Mouse (Mus musculus): ENCODE results near the gene Oas1h. TPM values are rescaled to one million over a fixed set of nuclear protein-coding genes. Genes with fewer than 3 reads are reported as not detected.

Oas1h gene
- not detected in 2 replicates for polyA plus RNA-seq (2015; fragmentation: Nextera tagmentation; extraction: Ambion mirVana)

DNA sequence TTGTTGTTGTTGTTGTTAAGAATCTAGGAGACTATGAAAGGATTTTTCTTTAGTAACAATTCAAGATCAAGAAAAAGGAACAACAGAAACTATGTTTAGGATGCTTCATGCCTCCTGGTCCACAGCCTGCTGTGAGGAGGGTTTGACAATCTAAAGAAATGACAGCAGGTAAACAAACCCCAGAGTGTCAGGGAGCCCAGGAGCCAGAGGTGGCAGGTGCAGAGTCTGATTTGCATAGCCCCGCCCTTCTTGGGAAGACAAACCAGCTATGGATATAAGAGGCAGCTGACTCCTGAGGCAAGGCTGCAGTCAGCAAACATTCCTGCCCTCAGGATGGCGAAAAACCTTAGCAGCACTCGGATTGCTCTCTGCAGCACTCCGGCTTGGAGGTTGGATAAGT, at the start of gene Oas1h:
Gene Oas1h, plus strand, starts transcription at position 301 of the 400 bp plus-strand sequence.
- H3K27ac ChIP-seq (ENCODE audit: low read depth, low read length) = no peak within 1 kb of the TSS
- no peak within 1 kb of the TSS for H3K9ac ChIP-seq (ENCODE audit: low read depth, low read length)
- 51% methylated on average over 4 of the region's 4 CpGs for WGBS
- H3K4me1 ChIP-seq (ENCODE audit: control insufficient read depth, insufficient read depth, low read depth, low read length) = no peaks in the 10 kb centered on the region
- H3K27me3 ChIP-seq (replicated peaks; ENCODE audit: control insufficient read depth, insufficient read depth, low read length) = no peaks in the 10 kb centered on the region
- ATAC-seq = no peak
- no peak within 1 kb of the TSS for H3K4me2 ChIP-seq (ENCODE audit: low read length)
- H3K9me3 ChIP-seq (ENCODE audit: control insufficient read depth, low read length) = no peaks in the 10 kb centered on the region
- no peaks in the 10 kb centered on the region for H3K36me3 ChIP-seq (ENCODE audit: control insufficient read depth, insufficient read depth, low read length)
- no peak within 1 kb of the TSS for H3K4me3 ChIP-seq (ENCODE audit: low read length)

DNA sequence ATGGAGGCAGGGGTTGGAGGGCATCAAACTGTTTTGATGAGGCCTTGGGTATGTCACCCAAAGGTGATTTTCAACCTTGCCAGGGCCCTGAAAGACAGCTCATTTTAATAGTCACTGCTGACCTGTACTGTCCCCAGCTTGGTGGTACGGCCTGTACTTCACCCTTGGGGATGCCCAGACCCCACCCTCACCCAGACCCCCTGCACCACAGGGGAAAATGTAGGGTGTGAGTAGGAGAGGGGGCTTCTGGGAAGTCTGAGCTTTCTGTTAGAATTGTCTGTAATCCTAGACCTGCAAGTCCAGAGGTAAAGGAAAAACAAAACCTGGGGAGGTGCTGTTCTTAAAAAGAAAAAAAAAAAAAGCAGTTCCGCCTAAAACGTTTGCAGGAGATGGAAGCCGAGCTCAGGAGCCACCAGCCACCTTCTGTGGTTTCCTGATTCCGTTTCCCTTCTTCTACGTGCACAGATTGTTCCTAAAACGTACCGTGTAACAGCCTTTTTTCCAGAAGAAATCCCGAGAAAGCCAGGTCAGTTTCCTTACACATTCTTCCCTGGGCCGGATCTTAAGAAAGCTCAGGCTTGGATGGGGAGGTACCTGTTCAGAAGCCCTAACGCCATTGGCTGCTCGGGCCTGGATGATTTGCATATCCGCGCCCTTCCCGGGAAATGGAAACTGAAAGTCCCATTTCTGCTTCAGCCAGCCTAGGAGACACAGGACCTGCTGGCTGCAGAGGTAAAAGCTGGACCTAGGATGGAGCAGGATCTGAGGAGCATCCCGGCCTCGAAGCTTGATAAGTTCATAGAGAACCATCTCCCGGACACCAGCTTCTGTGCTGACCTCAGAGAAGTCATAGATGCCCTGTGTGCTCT, 49.0 kb upstream of the Oas1h start, which contains the start of gene Oas1c:
Gene Oas1c, minus strand, starts transcription at position 564 of the 869 bp plus-strand sequence.
- Histone ChIP-seq H3K9ac (ENCODE audit: low read depth, low read length) (peak within 1 kb of the TSS; percentile 28), H3K4me1 (ENCODE audit: control insufficient read depth, insufficient read depth, low read depth, low read length) (peaks cover 7% of the 10 kb centered on the region), H3K27ac (ENCODE audit: low read depth, low read length) (peak within 1 kb of the TSS; percentile 77), H3K36me3 (ENCODE audit: control insufficient read depth, insufficient read depth, low read length) (no peaks in the 10 kb centered on the region), H3K4me2 (ENCODE audit: low read length) (peak within 1 kb of the TSS; percentile 51), H3K27me3 (replicated peaks; ENCODE audit: control insufficient read depth, insufficient read depth, low read length) (no peaks in the 10 kb centered on the region), H3K4me3 (ENCODE audit: low read length) (peak within 1 kb of the TSS; percentile 29), H3K9me3 (ENCODE audit: control insufficient read depth, low read length) (no peaks in the 10 kb centered on the region)
- ATAC-seq = peak; percentile 94
- 3% methylated on average over 18 of the region's 18 CpGs for WGBS

DNA sequence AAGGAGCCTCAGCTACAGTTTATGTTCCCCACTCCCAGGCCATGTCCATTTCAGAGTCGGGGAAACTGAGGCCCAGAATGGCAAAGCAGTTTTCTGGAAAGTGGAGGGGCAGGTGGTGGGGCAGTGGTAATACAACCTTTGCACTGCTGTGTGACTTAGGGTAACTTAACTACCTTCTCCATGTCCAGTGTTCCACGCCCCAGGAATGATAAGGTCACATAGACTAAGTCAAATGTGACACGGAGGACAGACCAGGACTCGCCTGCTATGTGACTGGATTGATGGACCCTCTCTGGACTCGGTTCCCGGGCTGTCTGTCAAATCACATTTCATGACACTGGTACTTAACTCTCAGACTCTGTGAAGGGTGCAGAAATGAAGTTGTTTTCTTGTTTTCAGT, 48.2 kb upstream of the Oas1h start:
- H3K4me2 ChIP-seq (ENCODE audit: low read length) = peak overlapping the region; percentile 51

GRCm38 (mm10) chr5:120815949-120816348, 45.3 kb upstream of the Oas1h start:
- ATAC-seq = no peak
- H3K4me2 ChIP-seq (ENCODE audit: low read length) = no peak overlapping the region
- H3K9me3 ChIP-seq (ENCODE audit: control insufficient read depth, low read length) = peaks cover 13% of the 10 kb centered on the region
- WGBS = 68% methylated on average over 3 of the region's 3 CpGs
- no peaks in the 10 kb centered on the region for H3K27me3 ChIP-seq (replicated peaks; ENCODE audit: control insufficient read depth, insufficient read depth, low read length)
- H3K36me3 ChIP-seq (ENCODE audit: control insufficient read depth, insufficient read depth, low read length) = no peaks in the 10 kb centered on the region
- no peak overlapping the region for H3K27ac ChIP-seq (ENCODE audit: low read depth, low read length)
- peaks cover 7% of the 10 kb centered on the region for H3K4me1 ChIP-seq (ENCODE audit: control insufficient read depth, insufficient read depth, low read depth, low read length)
- H3K4me3 ChIP-seq (ENCODE audit: low read length) = no peak overlapping the region
- no peak overlapping the region for H3K9ac ChIP-seq (ENCODE audit: low read depth, low read length)

More for the DNA sequence above, 48.2 kb upstream of the Oas1h start:
- Histone ChIP-seq H3K9me3 (ENCODE audit: control insufficient read depth, low read length) (no peaks in the 10 kb centered on the region), H3K4me3 (ENCODE audit: low read length) (no peak overlapping the region; the same call in 1 of the 2 replicates), H3K36me3 (ENCODE audit: control insufficient read depth, insufficient read depth, low read length) (no peaks in the 10 kb centered on the region), H3K4me1 (ENCODE audit: control insufficient read depth, insufficient read depth, low read depth, low read length) (peaks cover 7% of the 10 kb centered on the region), H3K27ac (ENCODE audit: low read depth, low read length) (no peak overlapping the region), H3K27me3 (replicated peaks; ENCODE audit: control insufficient read depth, insufficient read depth, low read length) (no peaks in the 10 kb centered on the region), H3K9ac (ENCODE audit: low read depth, low read length) (peak overlapping the region; percentile 28)
- ATAC-seq = no peak
- 81% methylated on average over 6 of the region's 6 CpGs for WGBS

DNA sequence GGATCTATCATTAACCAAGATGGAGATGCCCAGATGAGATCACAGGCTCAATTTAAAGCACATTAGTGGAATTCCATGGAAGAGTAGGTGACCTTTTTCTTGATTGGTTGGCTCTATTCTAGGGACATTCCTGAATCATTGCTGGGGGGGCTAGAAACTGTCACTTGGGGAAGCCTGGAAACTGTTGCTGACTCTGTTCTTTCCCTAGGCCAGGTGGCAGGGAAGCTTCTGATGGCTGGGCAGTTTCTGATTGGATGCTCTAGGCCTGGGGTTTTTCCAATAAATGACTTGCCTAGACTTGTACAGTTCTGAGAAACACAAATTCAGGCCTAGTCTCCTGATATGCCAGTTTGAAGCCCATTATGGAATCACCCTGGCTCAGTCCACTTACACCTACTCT, 42.2 kb upstream of the Oas1h start:
- H3K9me3 ChIP-seq (ENCODE audit: control insufficient read depth, low read length) = peaks cover 13% of the 10 kb centered on the region

GRCm38 (mm10) chr5:120831031-120831430, 30.2 kb upstream of the Oas1h start:
- no peaks in the 10 kb centered on the region; the same call in 1 of the 2 replicates for H3K4me1 ChIP-seq (ENCODE audit: control insufficient read depth, insufficient read depth, low read depth, low read length)
- H3K4me3 ChIP-seq (ENCODE audit: low read length) = no peak overlapping the region
- H3K9me3 ChIP-seq (ENCODE audit: control insufficient read depth, low read length) = no peaks in the 10 kb centered on the region
- no peak for ATAC-seq
- 91% methylated on average over 4 of the region's 4 CpGs for WGBS
- no peaks in the 10 kb centered on the region for H3K36me3 ChIP-seq (ENCODE audit: control insufficient read depth, insufficient read depth, low read length)
- H3K4me2 ChIP-seq (ENCODE audit: low read length) = no peak overlapping the region
- H3K27me3 ChIP-seq (replicated peaks; ENCODE audit: control insufficient read depth, insufficient read depth, low read length) = peaks cover 2% of the 10 kb centered on the region; the same call in 1 of the 2 replicates
- no peak overlapping the region for H3K9ac ChIP-seq (ENCODE audit: low read depth, low read length)
- no peak overlapping the region for H3K27ac ChIP-seq (ENCODE audit: low read depth, low read length)

More for the DNA sequence above, 42.2 kb upstream of the Oas1h start:
- H3K4me3 ChIP-seq (ENCODE audit: low read length) = no peak overlapping the region
- H3K36me3 ChIP-seq (ENCODE audit: control insufficient read depth, insufficient read depth, low read length) = no peaks in the 10 kb centered on the region
- no peaks in the 10 kb centered on the region for H3K27me3 ChIP-seq (replicated peaks; ENCODE audit: control insufficient read depth, insufficient read depth, low read length)
- H3K4me1 ChIP-seq (ENCODE audit: control insufficient read depth, insufficient read depth, low read depth, low read length) = no peaks in the 10 kb centered on the region
- no peak overlapping the region for H3K27ac ChIP-seq (ENCODE audit: low read depth, low read length)
- H3K4me2 ChIP-seq (ENCODE audit: low read length) = no peak overlapping the region
- no peak overlapping the region for H3K9ac ChIP-seq (ENCODE audit: low read depth, low read length)
- no peak for ATAC-seq

- Histone ChIP-seq H3K4me1 (ENCODE audit: control insufficient read depth, insufficient read depth, low read depth, low read length) (no peaks in the 10 kb centered on the region; the same call in 1 of the 2 replicates), H3K36me3 (ENCODE audit: control insufficient read depth, insufficient read depth, low read length) (no peaks in the 10 kb centered on the region), H3K9ac (ENCODE audit: low read depth, low read length) (no peak overlapping the region; the same call in 1 of the 2 replicates), H3K4me3 (ENCODE audit: low read length) (no peak overlapping the region), H3K9me3 (ENCODE audit: control insufficient read depth, low read length) (no peaks in the 10 kb centered on the region), H3K27ac (ENCODE audit: low read depth, low read length) (no peak overlapping the region), H3K4me2 (ENCODE audit: low read length) (peak overlapping the region; percentile 28), H3K27me3 (replicated peaks; ENCODE audit: control insufficient read depth, insufficient read depth, low read length) (peaks cover 3% of the 10 kb centered on the region; the same call in 1 of the 2 replicates)
- no peak for ATAC-seq
- whole genome bisulfite sequencing = 17% methylated on average over 17 of the region's 17 CpGs
These were observed 27.6 kb upstream of the Oas1h start for GRCm38 (mm10) chr5:120833335-120834280.

DNA sequence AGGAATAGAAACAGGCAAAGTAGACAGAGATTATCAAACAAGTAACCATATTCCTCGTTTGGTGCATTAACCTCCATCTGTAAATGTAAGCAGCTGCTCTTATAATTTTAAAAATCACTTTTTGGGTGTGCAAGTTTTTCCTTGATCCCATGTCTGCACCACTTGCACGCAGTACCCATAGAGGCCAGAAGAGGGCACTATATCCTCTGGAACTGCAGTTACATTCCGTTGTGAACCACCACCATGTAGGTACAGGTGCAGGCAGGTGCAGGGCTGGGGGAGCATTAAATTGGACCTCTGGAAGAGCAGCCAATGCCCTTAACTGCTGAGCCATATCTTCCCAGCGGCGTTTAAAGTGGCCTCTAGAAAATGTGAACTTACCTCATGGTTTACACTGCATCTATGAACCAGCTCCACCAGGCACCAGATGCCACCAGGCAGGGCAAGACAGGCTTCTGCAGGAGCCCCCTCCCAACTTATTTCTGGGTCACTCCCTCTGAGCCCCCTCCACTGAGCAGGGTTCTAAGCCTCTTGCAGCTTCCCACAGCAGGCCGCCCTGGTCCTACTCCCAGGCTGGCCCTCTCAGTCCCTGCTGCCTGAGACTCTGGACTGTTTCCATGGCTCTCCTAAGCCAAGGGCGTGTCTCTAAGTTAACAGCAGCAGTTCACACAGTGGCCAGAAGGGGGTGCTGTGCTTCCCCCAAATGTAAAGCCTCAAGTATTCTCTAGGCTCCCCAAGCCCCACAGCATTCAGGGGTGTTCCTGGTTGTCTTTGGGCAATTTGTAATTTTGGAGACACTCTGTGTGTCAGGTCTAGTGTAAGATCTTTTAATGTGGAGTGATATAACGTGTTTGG, 24.3 kb upstream of the Oas1h start:
- Histone ChIP-seq H3K4me1 (ENCODE audit: control insufficient read depth, insufficient read depth, low read depth, low read length) (no peaks in the 10 kb centered on the region; the same call in 1 of the 2 replicates), H3K4me3 (ENCODE audit: low read length) (no peak overlapping the region), H3K27ac (ENCODE audit: low read depth, low read length) (no peak overlapping the region), H3K9me3 (ENCODE audit: control insufficient read depth, low read length) (no peaks in the 10 kb centered on the region), H3K27me3 (replicated peaks; ENCODE audit: control insufficient read depth, insufficient read depth, low read length) (peaks cover 3% of the 10 kb centered on the region; the same call in 1 of the 2 replicates), H3K4me2 (ENCODE audit: low read length) (no peak overlapping the region), H3K36me3 (ENCODE audit: control insufficient read depth, insufficient read depth, low read length) (no peaks in the 10 kb centered on the region), H3K9ac (ENCODE audit: low read depth, low read length) (no peak overlapping the region)
- 12% methylated on average over 8 of the region's 8 CpGs for whole genome bisulfite sequencing
- ATAC-seq = no peak
